Mouse (Mus musculus): ENCODE results near the gene Atad1.

DNA sequence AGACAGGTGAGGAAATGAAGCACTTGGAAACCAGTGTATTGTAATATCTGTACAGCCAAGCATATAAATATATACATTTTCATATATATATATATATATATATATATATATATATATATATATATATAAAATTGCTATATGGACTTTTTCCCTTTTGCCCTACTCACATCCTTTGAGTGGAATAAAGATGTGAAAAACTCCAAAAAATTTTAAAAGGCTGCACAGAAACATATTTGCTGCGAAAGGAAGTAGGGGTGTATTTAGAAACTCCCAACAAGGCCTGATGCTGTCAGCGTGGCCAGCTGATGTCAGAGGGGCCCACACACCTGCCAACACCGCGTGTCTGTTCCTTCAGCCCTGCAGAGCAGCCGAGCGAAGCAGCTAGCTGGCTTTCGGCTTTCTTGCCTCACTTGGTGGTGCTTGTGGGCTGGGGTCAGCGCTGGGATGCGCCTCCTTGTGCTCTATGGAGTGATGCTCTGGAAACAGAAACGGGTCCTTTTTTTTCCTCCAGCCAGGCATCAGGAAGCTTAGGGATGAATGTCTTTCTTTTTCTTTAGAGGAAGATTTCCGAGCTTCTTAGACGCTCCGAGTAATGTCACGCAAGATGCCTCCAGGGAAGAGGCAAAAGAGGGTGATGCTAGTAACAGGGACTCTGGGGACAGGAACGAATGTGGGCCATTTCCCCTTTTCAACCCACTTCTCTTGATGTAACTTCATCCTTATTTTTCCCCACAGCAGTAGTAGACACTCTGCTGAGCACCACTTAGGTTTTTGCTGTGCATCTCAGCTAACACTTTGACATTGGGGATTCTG is 14.8 kb upstream of the Atad1 start:
- TF ChIP-seq POLR2A (IDR thresholded peaks at IDR 0.05; ENCODE audit: insufficient read depth, low read depth, low read length), result no peak
- no peak for TF ChIP-seq CTCF (IDR thresholded peaks at IDR 0.05)
- no peak for TF ChIP-seq EP300 (IDR thresholded peaks at IDR 0.05; ENCODE audit: insufficient read depth, low read depth, low read length)
